Mouse (Mus musculus) cerebellum, adult 2 months (tissue): Measurements from ENCODE around the gene Lama4. TPM values are rescaled to one million over a fixed set of nuclear protein-coding genes. Genes with fewer than 3 reads are reported as not detected.

ENCODE experiments used
- DNase-seq, 2 experiments: peaks; one replicate each; pipeline ENCODE4 v3.0.0; 2021
- H3K27ac ChIP-seq: fragments of 200-500 bp; 2 replicates; pipeline ENCODE4 v1.5.1; 2012; ENCODE audit warnings: low read length, control low read depth, inconsistent platforms; ENCODE audit not compliant: insufficient read depth
- H3K27me3 ChIP-seq: fragments of 200-500 bp; 2 replicates; pipeline ENCODE4 v1.6.1; 2012; ENCODE audit warnings: inconsistent platforms, mild to moderate bottlenecking, low read length, moderate library complexity; ENCODE audit not compliant: control insufficient read depth, insufficient read depth
- H3K4me1 ChIP-seq: fragments of 200-500 bp; 2 replicates; pipeline ENCODE4 v1.6.1; 2011; ENCODE audit warnings: low read length; ENCODE audit not compliant: control insufficient read depth, insufficient read depth
- H3K4me3 ChIP-seq: fragments of 200-500 bp; replicated peaks from 2 replicates; pipeline ENCODE3; 2011; ENCODE audit warnings: mild to moderate bottlenecking, low read depth, low read length, control low read depth; ENCODE audit not compliant: insufficient read depth
- CTCF ChIP-seq: fragments of 200-500 bp; IDR thresholded peaks from 2 replicates; pipeline ENCODE4 v1.5.1; 2011; ENCODE audit warnings: low read depth, mild to moderate bottlenecking, control low read depth, low read length, moderate library complexity, borderline replicate concordance; ENCODE audit not compliant: insufficient read depth
- POLR2A ChIP-seq: fragments of 200-500 bp; IDR thresholded peaks from 2 replicates; pipeline ENCODE4 v1.6.1; 2011; ENCODE audit warnings: low read length, control low read depth, borderline replicate concordance; ENCODE audit not compliant: insufficient read depth
- WGBS: fragments of 180-500 bp; shearing (Covaris S2); methylation state at CpG from one replicate; pipeline ENCODE4 v1.1.7; 2018; 5-methylcytosine and 5-hydroxymethylcytosine counted together
- polyA plus RNA-seq: library from polyadenylated mRNA; depleted of rRNA; stranded (reverse); fragments of >200 nt; gene quantifications from 2 replicates; pipeline ENCODE4 v1.2.3, GENCODE M21; 2012

Gene Lama4
- polyA plus RNA-seq, 1 experiment = 2.1 TPM

GRCm38 (mm10) chr10:38968326-38969072 lies 3.2 kb downstream of the Lama4 start:
- H3K27me3 ChIP-seq = no peaks in the 10 kb centered on the region
- H3K4me1 ChIP-seq = peaks cover 4% of the 10 kb centered on the region
- H3K27ac ChIP-seq = no peak overlapping the region
- WGBS = 80% methylated on average over 10 of the region's 10 CpGs
- no peak overlapping the region for H3K4me3 ChIP-seq
- no peak for DNase-seq
- TF ChIP-seq POLR2A (no peak), CTCF (no peak)

- TF ChIP-seq POLR2A = no peak
- no peak for TF ChIP-seq CTCF
These were observed 4.2 kb downstream of the Lama4 start for GRCm38 (mm10) chr10:38969543-38969942.

GRCm38 (mm10) chr10:38969975-38970374 lies 4.7 kb downstream of the Lama4 start:
- TF ChIP-seq CTCF = no peak
- no peak for TF ChIP-seq POLR2A
- no peak overlapping the region for H3K27ac ChIP-seq
- H3K4me3 ChIP-seq = no peak overlapping the region
- DNase-seq = no peak
- WGBS = 92% methylated on average over 6 of the region's 6 CpGs
- H3K4me1 ChIP-seq = peaks cover 4% of the 10 kb centered on the region
- H3K27me3 ChIP-seq = no peaks in the 10 kb centered on the region

More at GRCm38 (mm10) chr10:38969543-38969942, 4.2 kb downstream of the Lama4 start:
- H3K27ac ChIP-seq = no peak overlapping the region
- DNase-seq = no peak
- 93% methylated on average over 2 of the region's 2 CpGs for WGBS
- H3K4me3 ChIP-seq = no peak overlapping the region
- peaks cover 4% of the 10 kb centered on the region for H3K4me1 ChIP-seq
- H3K27me3 ChIP-seq = no peaks in the 10 kb centered on the region

GRCm38 (mm10) chr10:38972221-38972946 lies 7.1 kb downstream of the Lama4 start:
- TF ChIP-seq POLR2A = no peak
- no peak for TF ChIP-seq CTCF
- Histone ChIP-seq H3K27me3 (no peaks in the 10 kb centered on the region), H3K4me3 (no peak overlapping the region), H3K4me1 (no peaks in the 10 kb centered on the region), H3K27ac (no peak overlapping the region)
- WGBS = 73% methylated on average over 7 of the region's 7 CpGs
- no peak for DNase-seq

- Histone ChIP-seq H3K27me3 (no peaks in the 10 kb centered on the region), H3K4me1 (no peaks in the 10 kb centered on the region), H3K4me3 (no peak overlapping the region), H3K27ac (no peak overlapping the region)
- WGBS = 51% methylated on average over 4 of the region's 4 CpGs
- no peak for TF ChIP-seq CTCF
- TF ChIP-seq POLR2A = no peak
- no peak for DNase-seq
These were observed 7.7 kb downstream of the Lama4 start for GRCm38 (mm10) chr10:38973016-38973415.

- no peaks in the 10 kb centered on the region for H3K4me1 ChIP-seq
- no peak overlapping the region for H3K27ac ChIP-seq
- 83% methylated on average over 1 of the region's 1 CpGs for WGBS
- no peak overlapping the region for H3K4me3 ChIP-seq
- DNase-seq = no peak
- TF ChIP-seq POLR2A (no peak), CTCF (no peak)
- no peaks in the 10 kb centered on the region for H3K27me3 ChIP-seq
These were observed 12.9 kb downstream of the Lama4 start for GRCm38 (mm10) chr10:38978195-38978594.

- WGBS = 87% methylated on average over 5 of the region's 5 CpGs
- Histone ChIP-seq H3K27ac (no peak overlapping the region), H3K27me3 (no peaks in the 10 kb centered on the region), H3K4me3 (no peak overlapping the region), H3K4me1 (no peaks in the 10 kb centered on the region)
- DNase-seq = no peak
- TF ChIP-seq POLR2A (no peak), CTCF (no peak)
These were observed 14.4 kb downstream of the Lama4 start for GRCm38 (mm10) chr10:38979699-38980098.

GRCm38 (mm10) chr10:38980980-38981379 lies 15.7 kb downstream of the Lama4 start:
- Histone ChIP-seq H3K27me3 (no peaks in the 10 kb centered on the region), H3K4me3 (no peak overlapping the region), H3K4me1 (no peaks in the 10 kb centered on the region), H3K27ac (no peak overlapping the region)
- TF ChIP-seq POLR2A = no peak
- no peak for TF ChIP-seq CTCF
- 24% methylated on average over 3 of the region's 3 CpGs for WGBS
- no peak for DNase-seq
